Mouse (Mus musculus): ENCODE measurements around the gene Gm19345.

GRCm38 (mm10) chr7:19851858-19852570 lies at the start of gene Gm19345:
- no peak for TF ChIP-seq GATA1 (IDR thresholded peaks at IDR 0.05; ENCODE audit: low read length)
- no peak for TF ChIP-seq TAL1 (IDR thresholded peaks at IDR 0.05; ENCODE audit: low read length)

Measured in erythroblast, embryonic 14.5 days (primary cell).